Mouse (Mus musculus): ENCODE results near the gene Map3k14.

The Map3k14 gene

GRCm38 (mm10) chr11:103276450-103276849, 9.2 kb upstream of the Map3k14 start:
- in situ Hi-C loops (cut with MboI; ENCODE audit: low sequenced_read_pairs), result no loop called here

DNA sequence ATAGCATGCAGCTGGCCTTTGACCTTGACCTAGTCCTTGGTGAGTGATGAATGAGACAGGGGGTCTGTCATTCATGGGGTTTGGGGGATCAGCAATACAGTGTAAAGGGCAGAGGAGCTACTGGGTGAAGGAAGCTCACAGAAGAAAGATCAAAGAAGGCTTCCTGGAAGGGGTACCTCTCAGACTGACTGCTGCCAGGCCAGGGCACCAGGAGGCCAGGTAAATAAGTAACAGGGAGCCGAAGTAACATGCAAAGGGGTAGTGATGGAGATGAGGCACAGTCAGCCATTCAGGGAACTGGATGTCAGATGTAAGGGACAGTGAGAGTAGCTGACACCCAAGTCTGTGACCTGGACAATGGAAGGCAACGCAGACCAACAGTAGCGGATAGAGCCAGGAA, 5.6 kb upstream of the Map3k14 start:
- in situ Hi-C loops (cut with MboI; ENCODE audit: low sequenced_read_pairs), result no loop called here

DNA sequence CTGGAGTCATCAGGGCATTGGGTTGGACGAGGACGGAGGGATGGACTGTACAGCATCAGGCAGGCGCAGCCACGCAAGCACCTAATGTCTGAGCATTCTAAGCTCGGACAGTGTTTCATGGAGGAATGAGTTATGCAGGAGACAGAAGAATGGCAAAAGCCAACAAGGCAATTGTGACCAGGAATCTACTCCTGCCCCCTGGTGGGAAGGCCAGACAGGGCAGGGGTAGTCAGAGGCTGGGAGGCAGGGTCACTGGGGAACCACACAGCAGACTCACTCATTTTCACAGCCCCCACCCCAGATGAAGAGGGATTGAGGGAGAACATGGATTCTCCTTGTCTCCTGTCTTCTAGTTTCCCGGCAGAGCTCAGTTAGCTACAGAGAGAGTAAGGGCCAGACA, 4.7 kb upstream of the Map3k14 start:
- in situ Hi-C loops (cut with MboI; ENCODE audit: low sequenced_read_pairs), result no loop called here

- in situ Hi-C loops (cut with MboI; ENCODE audit: low sequenced_read_pairs), result no loop called here
Observed at GRCm38 (mm10) chr11:103269426-103269825, 2.2 kb upstream of the Map3k14 start.

GRCm38 (mm10) chr11:103268905-103269304, 1.6 kb upstream of the Map3k14 start:
- in situ Hi-C loops (cut with MboI; ENCODE audit: low sequenced_read_pairs), result no loop called here

DNA sequence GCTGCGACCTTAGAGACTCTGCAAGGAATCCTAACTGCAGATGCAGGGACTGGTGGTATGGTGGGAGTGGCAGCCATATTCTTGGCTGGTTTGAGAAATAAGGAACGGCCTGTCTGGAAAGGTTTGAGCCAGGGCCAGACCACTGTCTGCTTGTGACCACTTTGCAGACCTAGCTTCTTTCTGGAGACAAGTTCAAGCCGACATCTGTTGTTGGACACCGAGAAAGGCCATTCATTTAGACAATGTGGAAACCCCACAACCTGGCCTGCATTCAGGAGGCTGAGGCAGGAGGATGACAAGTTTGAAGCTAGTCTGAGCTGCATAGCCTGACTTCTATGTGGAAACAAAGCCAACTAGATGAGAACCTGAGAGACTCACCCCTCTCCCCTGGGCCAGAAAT, 1.1 kb upstream of the Map3k14 start:
- in situ Hi-C loops (cut with MboI; ENCODE audit: low sequenced_read_pairs), result no loop called here

DNA sequence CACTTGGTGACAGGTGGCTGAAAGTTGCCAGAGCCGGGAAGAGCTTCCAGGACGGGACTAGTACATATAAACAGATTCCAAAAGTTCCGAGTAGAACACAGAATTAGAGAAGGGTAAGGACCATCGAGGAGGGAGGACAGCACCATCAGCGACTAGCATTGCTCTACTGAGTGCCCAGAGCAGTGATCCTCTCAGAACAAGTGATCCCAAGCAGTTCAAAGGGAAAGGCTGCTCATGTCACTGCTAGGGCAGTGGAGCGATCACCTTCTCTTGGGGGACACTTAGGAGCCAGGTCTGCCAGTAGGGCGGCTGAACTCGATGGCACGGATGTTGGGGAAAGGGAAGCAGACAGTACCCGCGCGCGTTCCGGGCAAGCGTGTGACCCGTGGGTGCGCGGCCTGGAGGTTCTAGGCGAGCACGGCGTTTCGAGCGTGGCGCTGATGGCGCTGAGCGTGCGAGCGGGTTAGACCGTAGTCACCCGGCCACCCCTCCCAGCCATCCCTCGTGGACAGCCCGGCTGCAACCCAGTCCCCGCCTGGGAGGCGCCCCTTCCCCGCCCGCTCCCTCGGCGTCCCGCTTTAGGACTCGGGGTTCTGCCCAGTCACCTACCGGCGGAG, 435 bp downstream of the Map3k14 start:
- in situ Hi-C loops (cut with MboI; ENCODE audit: low sequenced_read_pairs), result no loop called here

DNA sequence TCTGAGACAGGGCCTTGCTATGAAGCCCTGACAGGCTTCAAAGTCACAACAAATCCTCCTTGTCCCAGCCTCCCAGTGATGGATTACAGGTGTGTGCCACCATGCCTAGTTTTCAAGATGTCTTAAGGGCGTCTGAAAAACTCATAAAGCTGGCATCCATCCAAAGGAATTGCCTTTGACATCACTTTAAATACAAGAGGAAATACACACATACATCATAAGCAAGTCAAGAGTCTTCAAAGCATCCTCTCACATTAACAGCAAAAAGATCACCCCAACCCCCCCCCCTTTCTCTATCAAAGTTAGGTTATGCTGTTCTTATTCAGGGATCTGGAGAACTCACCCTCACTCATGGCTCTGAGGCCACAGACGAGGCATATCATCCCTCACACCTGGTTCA, 1.4 kb downstream of the Map3k14 start:
- in situ Hi-C loops (cut with MboI; ENCODE audit: low sequenced_read_pairs), result no loop called here

DNA sequence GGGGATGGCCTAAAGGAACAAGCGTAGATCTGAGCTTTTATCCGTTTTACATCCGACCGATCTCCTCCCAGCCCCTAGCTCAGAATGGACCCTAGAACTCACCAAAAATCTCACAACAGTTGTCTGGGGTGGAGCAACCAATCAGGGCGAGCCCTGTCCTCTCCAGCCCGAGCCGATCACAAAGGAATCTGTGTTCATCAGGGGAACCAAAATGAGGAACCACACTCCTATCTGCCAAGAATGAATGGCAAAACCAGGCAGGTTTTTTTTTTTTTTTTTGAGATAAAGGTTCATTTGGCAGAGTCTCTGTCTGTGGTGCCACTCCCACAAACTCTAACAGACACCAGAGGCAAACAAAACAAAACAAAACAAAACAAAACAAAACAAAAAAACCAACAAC, 2.1 kb downstream of the Map3k14 start:
- in situ Hi-C loops (cut with MboI; ENCODE audit: low sequenced_read_pairs), result no loop called here

DNA sequence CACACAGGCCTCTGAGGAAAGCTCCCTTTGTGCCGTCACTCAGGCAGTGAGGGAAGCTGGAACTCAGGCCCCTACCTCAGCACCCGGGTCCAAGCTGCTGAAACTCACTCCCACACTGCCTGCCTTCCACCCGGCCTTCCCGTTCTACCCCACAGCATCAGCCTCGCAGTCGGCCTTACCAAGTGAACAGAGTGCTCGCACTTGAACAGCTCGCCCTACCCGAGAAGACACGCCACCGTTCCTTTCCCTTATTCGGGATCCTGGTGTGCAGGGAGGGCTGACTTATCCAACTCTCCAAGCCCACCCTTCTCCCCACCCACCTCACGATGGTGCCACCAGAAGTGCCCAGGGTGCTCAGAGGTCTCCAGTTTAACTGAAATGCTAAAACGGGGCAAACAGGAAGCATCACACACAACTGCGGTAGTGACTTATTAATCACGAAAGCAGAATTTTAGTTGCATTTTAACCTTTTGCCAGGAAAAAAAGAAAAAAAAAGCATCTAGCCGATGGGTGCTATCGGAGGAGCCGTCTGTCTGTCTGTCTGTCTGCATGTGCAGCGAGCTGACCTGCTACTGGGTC, 2.8 kb downstream of the Map3k14 start:
- in situ Hi-C loops (cut with MboI; ENCODE audit: low sequenced_read_pairs), result no loop called here

DNA sequence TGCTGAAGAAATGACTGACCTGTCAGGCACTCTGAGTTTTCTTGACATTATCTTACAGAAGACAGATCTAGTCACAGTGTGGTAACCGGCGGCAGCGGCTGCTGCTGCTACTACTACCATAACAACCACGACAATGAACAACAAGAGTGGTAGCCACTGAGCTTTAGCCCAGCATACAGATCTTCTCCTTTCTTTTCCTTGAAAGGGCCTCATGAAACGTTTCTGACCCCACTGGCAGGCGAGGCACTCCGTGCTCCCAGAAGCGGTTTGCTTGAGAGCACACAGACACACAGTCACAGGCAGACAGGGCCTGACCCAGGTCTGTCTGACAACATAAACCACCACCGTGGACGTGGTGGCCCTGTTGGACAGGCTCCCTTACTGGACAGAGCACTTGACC, 3.7 kb downstream of the Map3k14 start:
- in situ Hi-C loops (cut with MboI; ENCODE audit: low sequenced_read_pairs), result no loop called here

- in situ Hi-C loops (cut with MboI; ENCODE audit: low sequenced_read_pairs), result no loop called here
Observed at GRCm38 (mm10) chr11:103262412-103263267, 4.6 kb downstream of the Map3k14 start.

DNA sequence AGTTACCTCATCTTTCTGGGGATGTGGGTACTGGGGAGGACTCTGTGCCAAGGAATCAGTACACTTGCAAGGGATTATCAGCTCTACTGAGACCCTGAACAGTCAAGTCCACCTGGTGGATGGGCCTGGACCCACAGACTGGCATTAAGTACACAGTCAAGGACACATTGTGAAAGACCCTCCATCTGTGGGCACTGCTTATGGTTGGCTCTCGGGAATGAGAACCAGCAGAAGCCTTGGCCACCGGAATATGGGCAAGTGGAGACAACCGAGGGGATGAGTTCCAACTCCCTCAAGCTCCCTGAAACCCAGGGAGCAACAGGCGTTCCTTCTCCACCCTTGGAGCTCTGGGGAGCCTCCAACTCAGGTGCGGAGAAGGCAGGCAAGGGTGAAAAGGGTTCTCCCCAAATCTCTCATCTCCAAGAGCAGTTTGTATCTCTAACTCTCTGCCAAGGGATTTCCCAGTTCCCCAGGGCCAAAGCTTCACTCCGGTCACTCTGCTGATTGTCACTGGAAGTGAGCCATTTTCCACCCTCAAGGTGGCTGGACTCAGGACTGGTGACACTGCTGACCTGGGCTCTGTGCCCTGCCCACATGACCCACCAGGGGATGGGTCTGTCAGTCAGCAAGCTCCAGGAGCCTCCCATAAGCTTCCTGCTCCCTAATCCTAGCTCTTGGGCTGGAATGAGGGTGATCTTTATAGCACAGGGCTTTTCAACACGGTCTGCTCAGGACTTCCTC, 5.4 kb downstream of the Map3k14 start:
- in situ Hi-C loops (cut with MboI; ENCODE audit: low sequenced_read_pairs), result no loop called here

DNA sequence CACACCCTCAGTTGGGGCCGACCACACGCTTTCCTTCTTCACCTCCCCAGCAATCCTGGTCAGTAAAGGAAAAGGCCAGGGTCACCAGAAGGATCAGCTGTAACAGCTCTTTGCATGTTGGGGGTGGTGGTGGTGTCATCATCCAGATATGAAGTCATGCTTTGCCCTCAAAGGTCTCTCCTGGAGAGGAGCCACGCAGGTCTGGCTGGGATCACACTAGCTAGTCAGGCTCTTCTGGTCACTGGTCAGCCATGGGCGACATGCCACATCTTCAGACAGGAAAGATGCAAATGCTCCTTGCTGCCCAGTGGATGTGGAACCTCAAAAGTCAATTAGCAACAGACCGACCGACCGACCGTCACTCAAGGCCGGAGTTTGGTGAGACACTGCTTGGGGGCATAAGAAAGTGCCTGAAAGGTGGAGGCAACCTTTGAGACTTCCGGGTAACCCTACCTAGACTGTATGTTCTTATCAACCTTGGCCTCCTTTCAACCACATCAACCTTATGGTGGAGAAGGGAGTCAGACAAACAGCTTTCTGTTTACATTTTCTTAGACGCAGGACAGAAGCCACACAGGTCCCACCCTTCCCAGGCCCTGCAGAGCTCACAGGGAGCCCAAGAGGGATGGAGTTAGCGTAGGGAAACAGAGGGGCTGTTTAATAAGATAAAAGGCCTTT, 6.6 kb downstream of the Map3k14 start:
- in situ Hi-C loops (cut with MboI; ENCODE audit: low sequenced_read_pairs), result no loop called here

GRCm38 (mm10) chr11:103260034-103260433, 7.2 kb downstream of the Map3k14 start:
- in situ Hi-C loops (cut with MboI; ENCODE audit: low sequenced_read_pairs), result no loop called here

- in situ Hi-C loops (cut with MboI; ENCODE audit: low sequenced_read_pairs), result no loop called here
Observed at GRCm38 (mm10) chr11:103257938-103258481, 9.3 kb downstream of the Map3k14 start.

DNA sequence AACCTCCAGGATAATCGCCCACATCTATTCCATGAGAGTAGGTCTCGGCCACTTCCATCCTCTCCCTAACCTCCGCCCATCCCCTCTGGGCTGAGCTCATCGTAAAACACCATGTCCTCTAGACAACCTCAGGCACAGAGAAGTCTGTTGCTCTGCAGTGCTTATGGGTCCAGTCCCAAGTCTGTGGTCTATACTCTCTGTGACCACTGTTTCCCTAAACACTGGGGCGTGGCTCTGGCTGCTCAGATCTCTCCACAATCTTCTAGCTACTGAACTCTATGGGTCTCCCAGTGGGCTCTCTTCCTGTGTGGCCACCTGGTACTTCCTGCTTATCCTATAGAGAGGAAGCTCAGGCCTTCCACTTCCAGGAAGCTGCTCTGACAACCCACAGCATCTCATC, 13.7 kb downstream of the Map3k14 start:
- in situ Hi-C loops (cut with MboI; ENCODE audit: low sequenced_read_pairs), result no loop called here

DNA sequence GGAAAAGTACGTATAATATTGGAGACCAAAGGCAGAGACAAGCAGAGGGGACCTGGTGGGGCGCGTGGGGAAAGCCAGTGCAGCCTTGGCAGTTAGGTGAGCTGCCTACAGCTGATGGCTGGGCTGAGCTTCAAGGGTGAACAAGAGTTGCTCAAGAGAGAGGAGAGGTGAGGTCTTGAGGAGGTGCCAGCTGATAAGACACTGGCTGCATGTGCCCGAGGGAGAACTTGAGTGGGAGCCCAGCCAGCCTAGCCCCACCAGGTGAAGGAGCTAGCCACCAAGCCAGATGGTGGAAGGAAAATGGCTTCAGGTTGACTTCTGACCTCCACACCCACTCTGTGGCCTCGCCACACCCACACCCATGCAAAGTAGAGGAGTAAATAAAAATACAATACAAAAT, 14.9 kb downstream of the Map3k14 start:
- in situ Hi-C loops (cut with MboI; ENCODE audit: low sequenced_read_pairs), result no loop called here

DNA sequence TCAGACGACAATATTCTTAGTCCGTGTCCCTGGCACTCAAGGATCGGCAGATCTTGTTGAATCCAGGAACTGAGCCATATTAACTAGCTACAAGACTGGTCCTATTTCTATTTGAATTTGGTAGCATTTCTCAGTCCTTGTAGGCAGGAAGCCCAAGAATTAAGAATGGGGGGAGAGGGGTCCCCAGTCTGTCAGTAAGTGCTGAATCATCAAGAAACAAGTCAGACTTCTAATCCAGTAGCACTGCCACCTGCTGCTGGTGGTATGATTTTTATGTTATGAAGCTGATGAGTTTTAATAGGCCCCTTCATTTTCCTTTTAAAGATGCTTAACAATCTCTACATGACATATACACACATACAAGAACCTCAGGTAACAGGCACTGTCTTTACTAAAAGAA, 16.9 kb downstream of the Map3k14 start:
- in situ Hi-C loops (cut with MboI; ENCODE audit: low sequenced_read_pairs), result no loop called here

DNA sequence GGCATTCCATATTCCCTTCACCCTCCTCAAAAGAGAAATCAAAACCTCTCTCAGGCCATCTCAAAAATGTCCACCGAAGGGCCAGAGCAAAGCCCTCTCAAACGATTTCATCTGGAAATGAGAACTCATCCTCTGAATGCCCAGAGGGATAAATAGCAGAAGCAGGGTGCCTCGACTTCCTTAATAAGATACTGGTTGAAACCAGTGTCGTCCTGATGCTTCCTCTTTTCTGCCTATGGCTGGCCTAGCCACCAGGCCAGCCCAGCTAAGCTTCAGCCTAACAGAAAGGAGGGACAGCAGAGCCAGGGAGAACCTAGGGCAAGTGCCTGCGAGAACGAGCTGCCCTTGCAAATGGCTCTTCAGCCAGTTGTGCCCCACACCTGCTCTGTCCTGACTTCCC, 17.8 kb downstream of the Map3k14 start:
- in situ Hi-C loops (cut with MboI; ENCODE audit: low sequenced_read_pairs), result no loop called here

- in situ Hi-C loops (cut with MboI; ENCODE audit: low sequenced_read_pairs), result no loop called here
Observed at GRCm38 (mm10) chr11:103248837-103249236, 18.4 kb downstream of the Map3k14 start.

Data from CH12F3 (cell line).